Mouse (Mus musculus) adrenal gland, postnatal 4 days (tissue): ENCODE results near the gene Cdkn1a. TPM values are rescaled to one million over a fixed set of nuclear protein-coding genes. Genes with fewer than 3 reads are reported as not detected.
A peak's percentile ranks its signal among the peaks of the same experiment; 100 is the strongest.
"Not testable (repeated sequence)": the region's sequence is repeated elsewhere in the genome, so short reads cannot be mapped to it uniquely, and the experiment has no call there.

Source experiments
- DNase-seq, 2 experiments: peaks; one replicate each; pipeline ENCODE4 v3.0.0; 2021 to 2022; ENCODE audit warnings: low spot score in 2 of 2, mixed read lengths in 2 of 2
- total RNA-seq, 2 experiments: library from RNA; stranded (reverse); gene quantifications; 2 replicates each; pipeline ENCODE4 v1.2.3; 2021

Cdkn1a gene
- total RNA-seq, 2 experiments from 2014 or later, result 33.7 to 36.0 TPM

DNA sequence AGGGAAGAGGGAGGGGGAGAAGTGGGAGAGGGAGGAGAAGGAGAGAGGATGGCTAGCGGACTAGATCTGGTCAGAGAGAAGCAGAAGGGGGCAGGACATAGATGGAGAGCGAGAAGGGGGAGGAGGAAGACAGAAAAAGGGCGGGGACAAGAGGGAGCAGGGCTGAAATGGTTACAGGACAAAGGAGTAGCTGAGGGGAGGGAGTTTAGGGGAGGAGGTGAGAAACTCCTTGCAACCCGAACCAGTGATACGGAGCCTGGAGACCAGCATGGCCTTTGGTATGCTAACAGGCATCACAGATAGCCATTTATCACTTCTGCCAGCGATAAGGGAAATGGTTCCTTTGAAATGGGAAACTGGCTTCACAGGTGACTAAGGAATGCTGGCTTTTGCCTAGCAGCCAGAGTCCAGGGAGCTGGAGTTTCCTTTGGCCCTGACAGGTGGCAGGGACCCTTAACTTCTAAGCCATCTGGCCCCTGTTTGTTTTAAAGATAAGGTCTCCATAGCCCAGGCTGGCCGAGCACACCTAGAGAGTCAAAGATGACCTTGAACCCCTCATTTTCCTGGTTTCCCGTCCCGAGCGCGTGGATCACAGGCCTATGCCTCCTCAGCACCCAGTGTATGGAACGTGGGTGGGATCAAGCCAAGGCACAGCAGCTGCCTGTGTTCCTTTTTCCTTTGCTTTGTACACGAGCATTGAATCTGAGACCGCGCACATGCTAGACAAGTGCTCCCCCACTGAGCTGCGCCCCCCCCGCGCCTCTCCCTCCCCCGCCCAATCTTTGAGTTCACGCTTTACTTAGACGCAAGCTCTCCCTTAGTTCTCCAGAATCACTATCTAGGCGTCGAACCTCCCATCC is 9.8 kb upstream of the Cdkn1a start:
- DNase-seq, result no peak

DNA sequence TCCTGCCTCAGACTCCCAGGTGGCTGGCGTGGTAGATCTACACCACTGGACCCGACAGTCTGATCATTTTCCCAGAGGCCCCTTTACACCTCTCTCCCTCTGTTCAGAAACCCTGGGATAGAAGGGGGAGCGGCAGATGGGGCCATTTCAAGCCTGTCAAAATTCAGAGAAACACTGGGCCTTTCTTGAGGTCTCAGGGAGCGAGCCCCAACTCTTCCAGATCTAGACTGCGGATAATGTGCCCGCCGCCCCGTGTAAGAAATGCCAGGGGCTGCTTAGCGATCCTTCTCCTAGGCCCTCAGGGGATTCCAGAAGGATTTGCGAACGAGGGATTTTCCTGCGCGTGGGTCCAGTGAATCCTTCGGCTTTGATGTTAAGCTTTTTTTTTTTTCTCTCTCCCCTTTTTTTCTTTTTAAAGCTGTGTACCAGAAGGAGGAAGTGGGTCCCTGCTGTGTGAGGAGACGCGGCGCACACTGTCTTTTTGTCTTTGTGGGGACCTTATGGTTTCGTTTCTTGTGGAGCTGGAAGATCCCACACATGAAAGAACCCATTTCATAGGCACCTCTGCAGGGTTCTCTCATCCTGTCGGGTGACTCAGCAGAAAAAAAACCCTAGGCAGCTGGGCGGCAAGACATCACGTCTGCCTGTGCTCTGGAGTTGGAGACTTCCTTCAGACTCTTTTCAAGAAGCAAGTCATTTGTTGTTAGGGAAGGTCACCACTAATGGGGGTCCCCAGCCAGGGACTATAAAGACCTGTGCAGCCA is 9.0 kb upstream of the Cdkn1a start:
- DNase-seq, result no peak

DNA sequence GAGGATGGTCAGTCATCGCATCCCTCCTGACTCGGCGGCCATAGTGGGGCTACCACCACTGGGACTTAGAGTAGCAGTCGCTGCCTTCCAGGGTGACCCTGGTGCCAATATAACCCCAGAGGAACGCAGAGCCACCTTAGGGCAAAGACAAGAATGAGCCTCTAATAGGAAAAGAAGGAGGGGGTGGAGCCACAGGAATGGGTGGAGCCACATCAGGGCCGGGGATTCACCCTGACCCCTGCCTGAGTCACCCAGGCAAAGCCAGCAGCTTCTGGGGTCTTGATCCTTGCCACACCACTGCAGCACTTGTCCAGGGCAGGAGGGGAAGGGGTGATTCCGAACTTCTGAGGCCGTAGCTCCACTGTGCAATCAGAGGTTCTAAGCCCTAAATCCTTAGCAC is 7.2 kb upstream of the Cdkn1a start:
- DNase-seq, result no peak

DNA sequence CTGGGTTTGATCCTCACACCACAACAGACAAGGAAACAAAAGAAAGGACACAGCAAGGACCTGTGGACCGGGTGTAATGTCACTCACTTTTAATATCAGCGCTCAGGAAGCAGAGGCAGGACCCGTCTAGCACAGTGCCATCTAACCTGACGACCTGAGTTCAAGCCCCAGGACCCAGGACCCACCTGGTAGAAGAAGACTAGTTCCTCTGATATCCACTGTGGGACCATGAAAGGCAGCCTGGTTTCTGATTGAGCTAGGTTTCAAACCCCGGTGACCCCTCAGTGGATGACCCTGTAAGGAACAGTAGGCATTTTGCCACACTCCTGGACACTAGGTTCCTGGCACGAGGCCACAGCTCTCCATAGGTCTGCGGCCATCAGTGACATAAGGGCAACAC is 6.1 kb upstream of the Cdkn1a start:
- no peak for DNase-seq

DNA sequence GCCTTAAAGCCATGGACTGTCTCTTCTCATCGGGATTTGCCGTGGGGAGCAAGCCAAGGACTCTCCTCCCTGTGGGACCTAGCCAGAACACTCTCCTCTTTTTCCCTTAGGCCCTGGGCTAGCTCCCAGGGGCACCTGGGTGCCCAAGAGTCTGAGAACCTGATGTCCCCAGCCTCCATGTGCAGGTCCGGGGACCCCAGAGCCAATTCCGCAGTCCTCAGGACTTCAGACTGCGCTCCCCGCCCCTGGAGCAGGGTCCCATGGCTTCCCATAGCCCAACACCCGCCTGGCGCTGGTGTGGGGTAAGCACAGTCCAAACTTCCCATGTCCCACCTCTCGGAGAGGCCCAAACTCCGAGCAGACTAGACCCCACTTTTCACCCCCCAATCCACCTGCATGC is 5.5 kb upstream of the Cdkn1a start:
- DNase-seq, result no peak

DNA sequence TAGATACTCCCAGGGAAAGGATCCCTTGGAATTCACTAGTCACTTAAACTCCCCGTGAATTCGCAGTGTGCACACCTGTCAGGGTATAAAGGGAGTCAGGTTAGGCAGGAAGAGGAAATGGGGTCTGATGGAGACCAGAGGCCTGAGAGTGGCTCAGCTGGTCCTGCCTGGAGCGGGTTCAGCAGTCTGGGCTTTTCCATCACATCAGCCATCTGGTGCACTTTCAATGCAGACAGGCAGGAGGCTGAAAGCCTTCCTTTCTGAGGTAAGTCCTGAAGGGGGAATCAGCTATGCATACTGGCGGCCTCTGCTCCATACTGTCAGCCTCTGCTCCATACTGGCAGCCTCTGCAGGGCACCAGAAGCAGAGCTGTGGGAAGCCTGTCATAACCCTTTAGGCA is 3.9 kb upstream of the Cdkn1a start:
- DNase-seq, result no peak

DNA sequence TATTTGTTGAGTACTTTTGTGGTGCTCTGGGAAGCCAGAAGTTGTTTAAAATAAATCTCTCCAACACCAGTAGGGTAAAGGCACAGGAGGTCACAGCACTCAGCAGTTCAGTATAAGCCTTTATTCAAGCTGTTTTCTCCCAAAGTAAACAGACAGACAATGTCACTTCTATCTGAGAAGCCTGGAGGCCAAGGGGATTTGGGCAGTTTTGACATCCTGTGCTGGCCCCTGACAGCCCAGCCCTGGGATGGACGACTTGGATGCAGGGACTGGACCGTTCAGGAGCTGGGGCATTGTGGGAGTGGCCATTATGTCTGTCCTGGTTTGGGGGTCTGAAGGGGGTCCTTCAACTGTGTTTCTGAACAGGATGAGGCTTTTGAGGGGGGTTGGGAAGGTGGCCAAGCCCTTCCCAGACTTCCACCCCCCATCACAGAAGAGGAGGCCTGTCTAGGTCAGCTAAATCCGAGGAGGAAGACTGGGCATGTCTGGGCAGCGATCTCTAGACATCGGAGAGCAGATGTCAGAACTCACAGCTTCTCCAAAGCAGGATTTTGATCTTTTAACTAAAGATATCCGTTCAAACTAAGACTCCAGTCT is 670 bp downstream of the Cdkn1a start:
- no peak for DNase-seq

DNA sequence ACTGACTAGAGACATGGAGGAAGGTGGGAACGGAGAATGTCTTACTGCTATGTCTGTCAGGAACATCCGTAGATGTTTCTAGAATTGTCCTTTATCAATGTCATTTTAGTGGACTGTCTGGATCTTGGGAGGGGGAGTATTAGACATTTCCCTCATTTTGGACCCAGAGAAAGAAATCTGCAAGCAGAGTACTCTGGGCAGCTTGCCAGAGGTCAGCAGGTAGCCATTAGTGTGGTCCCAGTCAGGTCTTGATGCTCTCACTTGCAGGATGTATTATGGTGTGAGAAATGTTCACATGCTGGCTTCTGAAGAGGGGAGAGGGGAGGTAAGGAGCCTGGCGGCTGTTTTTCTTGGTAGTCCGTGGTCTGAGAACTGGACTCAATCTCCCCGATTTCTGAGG is 1.7 kb downstream of the Cdkn1a start:
- no peak for DNase-seq

DNA sequence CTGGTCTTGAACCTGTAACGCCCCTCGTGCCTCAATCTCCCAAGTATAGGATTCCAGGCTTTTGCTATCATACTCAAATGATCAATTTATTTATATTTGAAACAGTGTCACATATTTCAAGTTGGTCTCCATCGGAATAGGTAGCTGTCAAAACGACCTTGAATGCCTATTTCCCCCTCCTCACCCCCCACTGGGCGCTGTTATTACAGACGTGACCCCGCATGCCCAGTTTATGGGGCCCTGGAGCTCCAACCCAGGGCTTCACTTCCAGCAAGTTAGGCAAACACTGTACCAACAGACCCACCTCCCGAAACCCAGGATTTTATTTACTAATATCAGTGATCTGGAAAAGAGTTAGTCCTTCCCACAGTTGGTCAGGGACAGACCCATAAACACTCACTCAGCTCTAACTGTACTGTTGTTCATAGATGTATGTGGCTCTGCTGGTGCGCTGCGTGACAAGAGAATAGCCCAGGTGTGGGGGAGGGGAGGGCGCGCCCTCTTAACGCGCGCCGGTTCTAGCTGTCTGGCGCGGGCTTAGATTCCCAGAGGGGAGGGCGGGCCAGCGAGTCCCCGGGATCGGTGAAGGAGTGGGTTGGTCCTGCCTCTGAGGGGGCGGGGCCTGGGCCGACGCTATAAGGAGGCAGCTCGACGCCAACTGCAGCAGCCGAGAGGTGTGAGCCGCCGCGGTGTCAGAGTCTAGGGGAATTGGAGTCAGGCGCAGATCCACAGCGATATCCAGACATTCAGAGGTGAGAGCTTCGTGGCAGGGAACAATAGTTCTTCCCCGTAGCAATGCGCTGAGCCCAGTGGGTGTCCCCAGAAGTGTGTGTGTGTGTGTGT is 2.6 kb downstream of the Cdkn1a start:
- DNase-seq, result peak; percentile 59 to 74

DNA sequence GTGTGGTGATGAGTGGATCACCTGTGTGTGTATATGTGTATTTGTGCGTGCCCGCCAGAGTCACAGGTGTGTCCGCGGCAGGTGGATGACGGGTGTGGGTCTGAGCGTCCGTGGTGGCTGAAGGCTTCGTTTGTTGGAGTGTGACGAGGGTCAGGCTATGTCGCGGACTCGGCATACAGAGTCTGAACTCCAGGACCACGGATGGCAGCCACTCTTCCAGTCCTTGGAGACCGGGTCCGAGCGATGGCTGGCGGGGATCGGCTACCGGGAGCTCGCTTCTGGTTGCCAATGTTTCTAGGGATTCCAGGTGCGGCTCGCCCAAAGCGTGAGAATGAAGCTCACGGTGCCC is 3.2 kb downstream of the Cdkn1a start:
- no peak for DNase-seq

DNA sequence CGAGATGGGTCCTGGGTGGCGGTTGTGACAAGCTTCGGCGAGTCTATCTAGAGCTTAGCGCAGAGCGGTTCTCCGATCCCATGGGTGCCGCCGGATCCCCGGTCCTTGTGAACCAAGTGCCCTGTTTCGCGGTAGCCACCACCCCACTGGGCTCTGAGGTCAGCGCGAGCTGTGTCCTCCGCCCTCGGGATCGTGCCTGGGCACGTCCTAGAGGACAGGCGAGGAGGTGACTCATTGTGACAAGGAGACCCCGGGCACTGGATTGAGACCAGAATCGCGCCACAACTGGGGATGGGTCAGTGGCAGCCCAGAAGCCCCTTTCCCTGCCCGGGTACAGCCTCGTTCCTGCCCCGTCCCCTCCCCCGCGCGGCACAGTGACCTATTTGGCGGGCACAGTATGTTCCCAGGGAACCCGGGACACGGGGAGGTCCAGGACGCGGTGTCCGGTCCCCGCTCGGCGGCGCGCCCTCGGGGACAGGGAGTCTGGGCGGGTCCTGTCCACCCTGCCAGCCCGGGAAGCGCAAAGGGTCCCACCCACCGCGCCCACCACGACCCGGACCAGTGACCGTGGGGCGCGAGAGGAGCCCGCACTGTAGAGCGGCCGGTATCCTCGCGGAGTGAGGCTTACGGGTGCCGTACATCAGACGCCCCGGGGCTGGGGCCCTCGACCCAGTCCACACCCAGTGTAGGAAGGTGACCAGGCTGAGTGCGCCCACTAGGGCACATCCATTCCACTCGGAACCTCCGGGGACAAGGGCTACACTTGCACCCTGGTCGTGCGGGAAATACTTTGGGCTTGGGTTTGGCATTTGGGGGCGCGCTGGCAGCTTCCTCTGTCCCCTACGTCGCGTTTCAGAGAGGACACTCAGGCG is 3.8 kb downstream of the Cdkn1a start:
- peak; percentile 46 to 48 for DNase-seq

DNA sequence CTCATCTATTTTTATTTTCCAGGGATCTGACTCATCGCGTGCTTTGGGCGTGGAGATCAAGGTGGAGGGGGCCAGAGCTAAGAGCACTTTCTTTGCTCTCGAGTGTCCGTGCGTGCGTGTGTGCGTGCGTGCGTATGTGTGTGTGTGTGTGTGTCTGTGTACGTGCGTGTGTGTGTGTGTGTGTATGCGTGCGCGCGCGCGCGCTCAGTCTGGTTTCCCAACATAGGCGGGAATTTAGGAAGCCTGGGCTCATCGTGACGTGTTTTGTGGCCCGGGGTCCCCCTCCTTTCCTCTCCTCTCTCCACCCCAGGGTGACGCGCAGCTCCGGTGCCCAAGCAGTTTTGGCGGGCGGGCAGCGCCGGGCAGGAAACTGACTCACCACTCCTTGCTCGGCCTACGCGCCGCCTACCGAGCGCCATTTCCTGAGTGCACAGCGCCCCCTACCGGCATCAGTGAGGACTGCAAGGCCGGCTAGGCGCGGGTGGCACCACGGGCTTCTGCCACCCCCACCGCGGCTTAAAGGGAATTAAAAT is 4.5 kb downstream of the Cdkn1a start:
- peak; percentile 94 to 99 for DNase-seq

DNA sequence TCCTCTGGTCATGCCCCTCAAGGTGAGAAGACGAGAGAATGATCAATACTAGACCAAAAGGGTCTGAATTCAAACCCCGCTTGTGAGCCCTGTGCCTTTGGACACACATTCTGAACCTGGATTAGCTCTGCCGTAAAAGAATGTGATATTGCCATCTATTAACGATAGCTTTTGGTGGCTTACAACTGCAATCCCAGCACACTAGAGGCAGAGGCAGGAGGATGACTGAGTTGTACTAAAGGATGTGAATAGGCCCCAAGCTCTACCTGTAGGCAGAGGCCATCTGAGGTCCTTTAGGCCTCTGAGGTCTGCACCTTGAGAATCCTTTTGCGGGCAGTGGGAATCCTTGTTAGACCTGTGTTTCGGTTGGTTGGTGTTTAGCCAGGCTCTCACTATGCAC is 5.5 kb downstream of the Cdkn1a start:
- DNase-seq, result no peak

DNA sequence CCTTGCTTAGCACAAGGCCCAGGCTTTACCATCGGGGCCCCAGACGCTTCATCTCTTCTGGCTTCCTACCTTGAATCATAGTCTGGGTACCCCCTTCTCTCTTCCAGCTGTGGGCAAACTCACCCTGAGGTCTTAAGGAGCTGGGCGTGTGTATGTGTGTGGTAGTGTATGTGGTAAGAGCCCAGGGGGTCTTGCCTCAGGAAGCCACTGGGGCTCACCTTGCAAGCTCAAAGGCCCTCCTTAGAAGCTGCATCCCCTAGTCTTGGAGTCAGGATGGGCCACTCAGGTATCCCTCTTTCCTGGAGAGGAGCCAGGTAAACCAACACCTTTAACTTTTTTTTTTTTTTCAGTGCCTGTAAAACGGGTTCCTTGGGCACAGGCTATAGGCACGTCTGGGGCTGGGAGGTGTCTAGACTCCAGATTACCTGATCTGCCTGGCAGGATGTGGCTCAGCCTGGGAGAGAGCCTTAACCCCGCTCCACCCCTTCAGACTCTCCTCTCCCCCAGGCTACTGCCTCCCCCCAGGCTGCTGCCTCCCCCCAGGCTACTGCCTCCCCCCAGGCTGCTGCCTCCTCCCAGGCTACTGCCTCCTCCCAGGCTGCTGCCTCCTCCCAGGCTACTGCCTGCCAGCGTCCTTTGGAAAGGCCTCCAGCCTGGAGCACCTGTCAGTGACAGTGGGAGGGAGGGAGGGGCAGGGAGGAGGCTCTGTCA is 6.2 kb downstream of the Cdkn1a start:
- no peak for DNase-seq

DNA sequence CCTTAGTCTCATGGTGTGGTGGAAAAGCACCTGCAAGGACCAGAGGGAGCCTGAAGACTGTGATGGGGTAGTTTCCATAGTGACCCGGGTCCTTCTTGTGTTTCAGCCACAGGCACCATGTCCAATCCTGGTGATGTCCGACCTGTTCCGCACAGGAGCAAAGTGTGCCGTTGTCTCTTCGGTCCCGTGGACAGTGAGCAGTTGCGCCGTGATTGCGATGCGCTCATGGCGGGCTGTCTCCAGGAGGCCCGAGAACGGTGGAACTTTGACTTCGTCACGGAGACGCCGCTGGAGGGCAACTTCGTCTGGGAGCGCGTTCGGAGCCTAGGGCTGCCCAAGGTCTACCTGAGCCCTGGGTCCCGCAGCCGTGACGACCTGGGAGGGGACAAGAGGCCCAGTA is 7.5 kb downstream of the Cdkn1a start:
- DNase-seq, result no peak

DNA sequence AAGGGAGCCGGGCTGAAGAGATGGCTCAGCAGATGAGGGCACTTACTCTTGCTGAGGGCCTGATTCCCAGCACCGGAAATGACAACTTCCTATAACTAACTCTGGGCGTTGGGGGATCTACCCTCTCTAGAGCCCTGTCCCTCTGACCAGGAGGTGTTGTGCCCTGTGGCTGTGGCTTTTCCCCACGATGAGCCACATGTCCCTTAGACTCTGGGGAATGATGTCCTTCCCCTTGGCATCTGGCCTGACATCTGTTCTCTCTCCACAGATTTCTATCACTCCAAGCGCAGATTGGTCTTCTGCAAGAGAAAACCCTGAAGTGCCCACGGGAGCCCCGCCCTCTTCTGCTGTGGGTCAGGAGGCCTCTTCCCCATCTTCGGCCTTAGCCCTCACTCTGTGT is 8.3 kb downstream of the Cdkn1a start:
- no peak for DNase-seq

DNA sequence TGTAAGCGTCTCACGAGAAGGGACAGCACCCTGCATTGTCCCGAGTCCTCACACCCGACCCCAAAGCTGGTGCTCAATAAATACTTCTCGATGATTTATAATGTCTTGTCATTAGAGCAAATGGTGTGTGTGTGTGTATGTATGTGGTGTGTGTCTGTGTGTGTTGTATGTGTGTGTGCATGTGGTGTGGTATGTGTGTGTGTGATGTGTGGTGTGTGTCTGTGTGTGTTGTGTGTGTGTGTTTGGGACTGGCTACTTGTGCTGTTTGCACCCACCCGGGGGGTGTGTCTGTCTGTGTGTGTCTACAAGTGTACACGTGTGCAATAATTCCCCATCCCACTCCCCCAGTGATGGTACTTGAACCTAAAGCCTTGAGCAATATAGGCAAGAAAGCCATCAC is 9.9 kb downstream of the Cdkn1a start:
- no peak for DNase-seq

DNA sequence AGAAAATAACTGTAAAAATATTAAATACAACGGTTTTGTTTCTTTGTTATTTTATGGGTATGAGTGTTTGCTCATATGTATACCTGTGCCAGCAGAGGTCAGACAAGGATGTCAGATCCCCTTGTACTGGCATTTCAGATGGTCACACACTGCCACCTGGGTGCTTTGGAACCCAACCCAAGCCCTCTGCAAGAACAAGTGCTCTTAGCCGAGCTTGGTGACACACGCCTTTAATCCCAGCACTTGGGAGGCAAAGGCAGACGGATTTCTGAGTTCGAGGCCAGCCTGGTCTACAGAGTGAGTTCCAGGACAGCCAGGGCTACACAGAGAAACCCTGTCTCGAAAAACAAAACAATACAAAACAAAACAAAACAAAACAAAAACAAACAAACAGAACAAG is 19.6 kb downstream of the Cdkn1a start:
- DNase-seq, result not testable (repeated sequence)

DNA sequence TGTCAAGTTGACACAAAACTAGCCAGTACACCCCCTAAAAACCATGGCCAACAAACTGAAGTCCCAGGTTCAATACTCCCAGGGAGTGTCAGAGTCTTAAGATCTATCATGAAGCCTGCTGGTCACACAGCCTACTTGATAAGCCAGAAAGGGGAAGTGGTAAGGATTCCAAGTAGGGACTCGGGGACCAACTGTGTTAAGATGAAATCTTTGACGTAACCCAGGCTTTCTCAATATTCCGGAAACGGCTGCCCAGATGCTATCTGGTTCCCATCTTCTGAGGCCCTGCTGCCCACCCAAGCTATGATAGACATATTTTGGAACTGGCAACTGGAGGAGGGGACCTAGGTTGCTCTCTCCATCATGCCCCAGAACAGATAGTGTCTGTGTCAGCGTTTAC is 20.6 kb downstream of the Cdkn1a start:
- DNase-seq, result no peak
